Mouse (Mus musculus) R1 (cell line): ENCODE results near the gene Glg1.

Source experiments
- DNase-seq: peaks from one replicate; pipeline ENCODE4 v3.0.0-alpha.2; 2018; ENCODE audit warnings: low read depth, low spot score

The Glg1 gene

GRCm38 (mm10) chr8:111145460-111146012, 113.5 kb downstream of the Glg1 start:
- peak; percentile 91 for DNase-seq

- peak; percentile 43 for DNase-seq
Measured at GRCm38 (mm10) chr8:111144901-111145459, 114.0 kb downstream of the Glg1 start.

GRCm38 (mm10) chr8:111142521-111142920, 116.5 kb downstream of the Glg1 start:
- no peak for DNase-seq

GRCm38 (mm10) chr8:111130756-111131155, 128.3 kb downstream of the Glg1 start:
- no peak for DNase-seq

- no peak for DNase-seq
Measured at GRCm38 (mm10) chr8:111119481-111119880, 139.5 kb downstream of the Glg1 start.

- DNase-seq = no peak
Measured at GRCm38 (mm10) chr8:111114891-111115290, 144.1 kb downstream of the Glg1 start.
